Comparison of ENCODE assay signal across 3 mouse cellular contexts in genomic region chr5:143801216-143801615, GRCm38 (mm10). TPM values are rescaled to one million over a fixed set of nuclear protein-coding genes. Genes with fewer than 3 reads are reported as not detected.
A peak's percentile ranks its signal among the peaks of the same experiment; 100 is the strongest.
DNase-seq lines count a peak whose midpoint lies in the region.
"Not testable (repeated sequence)": the region's sequence is repeated elsewhere in the genome, so short reads cannot be mapped to it uniquely, and the experiment has no call there.

No protein-coding gene starts in this region.

- not testable (repeated sequence) for H3K4me1 ChIP-seq in heart, embryonic 10.5 days

- H3K27ac ChIP-seq in heart, embryonic 10.5 days, result not testable (repeated sequence)

- not testable (repeated sequence) for H3K4me3 ChIP-seq in heart, embryonic 10.5 days

- peak; percentile 77 for DNase-seq in heart, adult 11 months
- peak; percentile 62 for DNase-seq in heart, embryonic 10.5 days (ENCODE audit: low spot score)
- peak; percentile 22 for DNase-seq in testis, postnatal 10 days (ENCODE audit: low spot score)

- WGBS in heart, embryonic 10.5 days, result 82% methylated on average over 6 of the region's 6 CpGs

- not testable (repeated sequence) for H3K9me3 ChIP-seq in heart, embryonic 10.5 days

- not testable (repeated sequence) for H3K36me3 ChIP-seq in heart, embryonic 10.5 days

- not testable (repeated sequence) for H3K27me3 ChIP-seq in heart, embryonic 10.5 days (ENCODE audit: insufficient read depth, poor library complexity, severe bottlenecking)

RNA-seq across cellular contexts. Expression of gene Eif2ak1, which starts 16.4 kb away (rescaled TPM):
- 38.0 and 41.0 TPM in 2 replicates for polyA plus RNA-seq in heart, embryonic 10.5 days (2016; fragmentation: Nextera tagmentation; extraction: Ambion mirVana)

Comparison
In these comparisons a context has a peak if more than half of its experiments do, and no peak if none do; other contexts are left out.
1. DNase-seq: peak in every context shown above with its lines; median percentile 77 in heart, adult 11 months; 62 in heart, embryonic 10.5 days; 22 in testis, postnatal 10 days.